Mouse (Mus musculus) cerebellum, adult 18-20 months (tissue): Measurements from ENCODE around the gene Stra6l.

Source experiments
- DNase-seq, 2 experiments: peaks; one replicate each; pipeline ENCODE4 v3.0.0; 2021

Gene Stra6l

GRCm38 (mm10) chr4:45921663-45922435 is 73.4 kb downstream of the Stra6l start:
- DNase-seq: no peak

- no peak for DNase-seq
These were observed 75.5 kb downstream of the Stra6l start for GRCm38 (mm10) chr4:45924011-45924410.

- no peak for DNase-seq
These were observed 80.1 kb downstream of the Stra6l start for GRCm38 (mm10) chr4:45928561-45928960.
